Mouse (Mus musculus) erythroblast, embryonic 14.5 days (primary cell): ENCODE results near the gene Mrpl12. TPM values are rescaled to one million over a fixed set of nuclear protein-coding genes. Genes with fewer than 3 reads are reported as not detected.

Experiments
- H3K27me3 ChIP-seq: 2 replicates; pipeline ENCODE4 v1.6.1; 2012; ENCODE audit warnings: inconsistent platforms; ENCODE audit not compliant: control insufficient read depth
- H3K36me3 ChIP-seq: 2 replicates; pipeline ENCODE4 v1.6.1; 2012; ENCODE audit warnings: mild to moderate bottlenecking, inconsistent platforms; ENCODE audit not compliant: control insufficient read depth
- H3K4me1 ChIP-seq: 2 replicates; pipeline ENCODE4 v1.6.1; 2012; ENCODE audit warnings: inconsistent platforms; ENCODE audit not compliant: control insufficient read depth
- H3K4me3 ChIP-seq: replicated peaks from 2 replicates; pipeline ENCODE3; 2012; ENCODE audit warnings: moderate library complexity, mild to moderate bottlenecking, inconsistent platforms
- H3K9me3 ChIP-seq: 2 replicates; pipeline ENCODE4 v1.6.1; 2012; ENCODE audit warnings: low read length, inconsistent platforms, mixed read lengths; ENCODE audit not compliant: control insufficient read depth
- GATA1 ChIP-seq: IDR thresholded peaks from 2 replicates; pipeline ENCODE4 v1.6.1; 2012; ENCODE audit warnings: low read length, inconsistent platforms, mixed read lengths
- TAL1 ChIP-seq: IDR thresholded peaks from 3 replicates; pipeline ENCODE4 v1.6.1; 2012; ENCODE audit warnings: low read length, inconsistent platforms, mixed read lengths
- polyA plus RNA-seq: library from polyadenylated mRNA; stranded (reverse); fragments of >175 nt; gene quantifications from 2 replicates; pipeline ENCODE4 v1.2.3, GENCODE M21; 2012

Gene Mrpl12
- polyA plus RNA-seq, 1 experiment: 16.8 TPM

GRCm38 (mm10) chr11:120522581-120522980 is 38.2 kb downstream of the Mrpl12 start:
- Histone ChIP-seq H3K36me3 (no peaks in the 10 kb centered on the region), H3K27me3 (peaks cover 3% of the 10 kb centered on the region), H3K4me1 (peaks cover 36% of the 10 kb centered on the region), H3K4me3 (no peak overlapping the region), H3K9me3 (peaks cover 3% of the 10 kb centered on the region; the same call in 1 of the 2 replicates)
- TF ChIP-seq TAL1 (no peak), GATA1 (no peak)

GRCm38 (mm10) chr11:120525959-120526358 is 41.5 kb downstream of the Mrpl12 start:
- Histone ChIP-seq H3K27me3 (peaks cover 37% of the 10 kb centered on the region), H3K4me3 (no peak overlapping the region), H3K4me1 (peaks cover 16% of the 10 kb centered on the region), H3K36me3 (no peaks in the 10 kb centered on the region), H3K9me3 (peaks cover 9% of the 10 kb centered on the region; the same call in 1 of the 2 replicates)
- TF ChIP-seq TAL1: no peak
- TF ChIP-seq GATA1: no peak

- no peaks in the 10 kb centered on the region for H3K36me3 ChIP-seq
- TF ChIP-seq GATA1: no peak
- TF ChIP-seq TAL1: no peak
- peaks cover 56% of the 10 kb centered on the region for H3K27me3 ChIP-seq
- H3K4me1 ChIP-seq: peaks cover 10% of the 10 kb centered on the region
- H3K4me3 ChIP-seq: no peak overlapping the region
- H3K9me3 ChIP-seq: peaks cover 9% of the 10 kb centered on the region; the same call in 1 of the 2 replicates
Measured at GRCm38 (mm10) chr11:120527690-120528354, 43.4 kb downstream of the Mrpl12 start.

GRCm38 (mm10) chr11:120528903-120529302 is 44.5 kb downstream of the Mrpl12 start:
- peaks cover 66% of the 10 kb centered on the region for H3K27me3 ChIP-seq
- TF ChIP-seq GATA1: no peak
- no peak for TF ChIP-seq TAL1
- no peaks in the 10 kb centered on the region for H3K36me3 ChIP-seq
- no peak overlapping the region for H3K4me3 ChIP-seq
- H3K9me3 ChIP-seq: peaks cover 9% of the 10 kb centered on the region; the same call in 1 of the 2 replicates
- H3K4me1 ChIP-seq: peaks cover 10% of the 10 kb centered on the region

GRCm38 (mm10) chr11:120530085-120530964 is 45.9 kb downstream of the Mrpl12 start, which contains the start of gene Gcgr:
Gcgr (plus strand) TSS chr11:120530699.
- Histone ChIP-seq H3K4me3 (peak within 1 kb of the TSS; percentile 50), H3K36me3 (no peaks in the 10 kb centered on the region; the same call in 1 of the 2 replicates), H3K9me3 (peaks cover 9% of the 10 kb centered on the region; the same call in 1 of the 2 replicates), H3K4me1 (peaks cover 10% of the 10 kb centered on the region), H3K27me3 (peaks cover 81% of the 10 kb centered on the region)
- TF ChIP-seq GATA1 (no peak), TAL1 (no peak)

- no peak overlapping the region for H3K4me3 ChIP-seq
- H3K36me3 ChIP-seq: peaks cover 2% of the 10 kb centered on the region; the same call in 1 of the 2 replicates
- TF ChIP-seq GATA1 (no peak), TAL1 (no peak)
- H3K4me1 ChIP-seq: peaks cover 10% of the 10 kb centered on the region
- peaks cover 84% of the 10 kb centered on the region for H3K27me3 ChIP-seq
- H3K9me3 ChIP-seq: peaks cover 9% of the 10 kb centered on the region; the same call in 1 of the 2 replicates
Measured at GRCm38 (mm10) chr11:120531646-120532045, 47.2 kb downstream of the Mrpl12 start.

- Histone ChIP-seq H3K4me3 (no peak overlapping the region), H3K36me3 (peaks cover 2% of the 10 kb centered on the region; the same call in 1 of the 2 replicates), H3K9me3 (peaks cover 9% of the 10 kb centered on the region; the same call in 1 of the 2 replicates), H3K4me1 (peaks cover 6% of the 10 kb centered on the region), H3K27me3 (peaks cover 66% of the 10 kb centered on the region)
- no peak for TF ChIP-seq GATA1
- TF ChIP-seq TAL1: no peak
Measured at GRCm38 (mm10) chr11:120534093-120534492, 49.7 kb downstream of the Mrpl12 start.

GRCm38 (mm10) chr11:120535145-120535544 is 50.7 kb downstream of the Mrpl12 start:
- H3K4me3 ChIP-seq: no peak overlapping the region
- H3K27me3 ChIP-seq: peaks cover 55% of the 10 kb centered on the region
- TF ChIP-seq TAL1: no peak
- no peak for TF ChIP-seq GATA1
- H3K9me3 ChIP-seq: peaks cover 9% of the 10 kb centered on the region; the same call in 1 of the 2 replicates
- peaks cover 2% of the 10 kb centered on the region; the same call in 1 of the 2 replicates for H3K36me3 ChIP-seq
- H3K4me1 ChIP-seq: peaks cover 12% of the 10 kb centered on the region
